Mouse (Mus musculus): Measurements from ENCODE around the gene 9030025P20Rik. TPM values are rescaled to one million over a fixed set of nuclear protein-coding genes. Genes with fewer than 3 reads are reported as not detected.
"Not testable (repeated sequence)": the region's sequence is repeated elsewhere in the genome, so short reads cannot be mapped to it uniquely, and the experiment has no call there.

Gene 9030025P20Rik
- 7.4 and 11.8 TPM in 2 replicates for total RNA-seq (2017)

DNA sequence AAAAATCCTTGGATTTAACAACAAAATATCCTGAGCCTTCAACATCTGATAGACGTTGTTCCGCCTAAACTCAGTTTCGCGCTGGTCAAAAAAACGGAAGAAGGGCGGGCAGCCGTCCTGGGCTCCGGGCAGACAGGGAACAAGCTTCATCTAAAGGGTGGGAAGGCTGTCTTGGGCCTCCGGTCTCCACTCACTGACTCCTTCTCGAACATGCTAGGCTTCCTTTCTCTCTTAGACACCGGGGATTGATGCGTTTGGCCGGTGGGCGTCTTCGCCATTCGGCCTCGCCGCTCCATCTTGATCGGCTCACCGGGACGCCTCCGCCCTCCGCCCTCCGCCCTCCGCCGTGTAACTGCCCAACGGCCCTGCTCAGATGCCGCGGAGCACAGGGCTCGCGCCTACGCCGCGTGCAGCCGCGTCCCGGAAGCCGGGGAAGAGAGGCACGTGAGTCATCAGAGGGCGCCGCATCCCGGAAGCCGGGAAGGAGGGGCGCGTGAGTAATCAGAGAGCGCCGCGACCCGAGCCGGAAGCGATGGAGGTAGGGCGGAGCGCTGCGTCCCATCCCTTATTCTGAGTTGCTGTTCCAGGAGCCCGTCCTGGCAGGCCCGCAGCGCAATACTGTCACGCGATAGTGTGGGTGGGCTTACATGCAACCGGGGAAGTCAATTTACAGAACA lies at the start of gene 9030025P20Rik, which contains the start of gene Gm3417:
9030025P20Rik (plus strand) TSS at position 107 of the 677 bp plus-strand sequence.
Gm3417 (minus strand) TSS at position 429 of the 677 bp plus-strand sequence.
- peak; percentile 86 to 94 for ATAC-seq (replicated peaks in 1 of 2; ENCODE audit: insufficient read depth in 1 of 2, low FRiP score in 2 of 2, low TSS enrichment in 1 of 2, low read depth in 1 of 2, poor library complexity in 2 of 2, severe bottlenecking in 2 of 2)

DNA sequence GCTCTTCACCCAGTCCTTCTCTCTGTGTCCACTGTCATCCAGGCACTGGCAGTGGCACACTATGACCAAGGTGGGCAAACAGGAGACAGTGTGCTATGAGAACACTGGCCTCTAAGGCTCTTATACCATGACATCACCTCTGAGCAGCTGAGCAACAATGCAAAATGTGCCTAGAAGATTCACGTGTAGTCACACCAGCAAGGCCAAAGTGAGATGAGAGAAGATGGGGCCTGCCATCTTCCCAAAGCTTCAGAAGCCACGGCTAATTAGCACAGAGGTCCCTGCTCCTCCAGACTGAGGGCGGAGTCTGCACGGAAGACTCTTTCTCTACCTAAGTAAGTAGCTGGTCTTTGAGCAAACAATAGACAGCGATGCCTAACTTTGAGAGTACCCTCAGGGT lies 49.6 kb upstream of the 9030025P20Rik start:
- no peak for ATAC-seq (replicated peaks in 1 of 2; ENCODE audit: insufficient read depth in 1 of 2, low FRiP score in 2 of 2, low TSS enrichment in 1 of 2, low read depth in 1 of 2, poor library complexity in 2 of 2, severe bottlenecking in 2 of 2)

GRCm38 (mm10) chr17:14930697-14931096 lies 47.6 kb upstream of the 9030025P20Rik start:
- ATAC-seq (replicated peaks in 1 of 2; ENCODE audit: insufficient read depth in 1 of 2, low FRiP score in 2 of 2, low TSS enrichment in 1 of 2, low read depth in 1 of 2, poor library complexity in 2 of 2, severe bottlenecking in 2 of 2), result peak; percentile 94 to 97

GRCm38 (mm10) chr17:14931469-14931868 lies 46.8 kb upstream of the 9030025P20Rik start:
- ATAC-seq (replicated peaks in 1 of 2; ENCODE audit: insufficient read depth in 1 of 2, low FRiP score in 2 of 2, low TSS enrichment in 1 of 2, low read depth in 1 of 2, poor library complexity in 2 of 2, severe bottlenecking in 2 of 2), result no peak

- not testable (repeated sequence) for ATAC-seq (replicated peaks in 1 of 2; ENCODE audit: insufficient read depth in 1 of 2, low FRiP score in 2 of 2, low TSS enrichment in 1 of 2, low read depth in 1 of 2, poor library complexity in 2 of 2, severe bottlenecking in 2 of 2)
Measured at GRCm38 (mm10) chr17:14935280-14935679, 43.0 kb upstream of the 9030025P20Rik start.

GRCm38 (mm10) chr17:14935841-14936605 lies 42.2 kb upstream of the 9030025P20Rik start:
- no peak for ATAC-seq (replicated peaks in 1 of 2; ENCODE audit: insufficient read depth in 1 of 2, low FRiP score in 2 of 2, low TSS enrichment in 1 of 2, low read depth in 1 of 2, poor library complexity in 2 of 2, severe bottlenecking in 2 of 2)

DNA sequence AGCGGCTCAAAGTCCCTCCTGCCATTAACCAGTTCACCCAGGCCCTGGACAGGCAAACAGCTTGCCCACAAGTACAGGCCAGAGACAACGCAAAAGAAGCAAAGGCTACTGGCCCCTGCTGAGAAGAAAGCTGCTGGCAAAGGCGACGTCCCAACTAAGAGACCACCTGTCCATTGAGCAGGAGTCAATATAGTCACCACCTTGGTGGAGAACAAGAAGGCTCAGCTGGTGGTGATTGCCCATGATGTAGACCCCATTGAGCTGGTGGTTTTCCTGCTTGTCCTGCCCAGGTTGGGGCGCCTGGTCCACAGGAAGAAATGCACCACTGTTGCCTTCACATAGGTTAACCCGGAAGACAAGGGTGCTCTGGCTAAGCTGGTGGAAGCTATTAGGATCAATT lies 36.1 kb upstream of the 9030025P20Rik start:
- not testable (repeated sequence) for ATAC-seq (replicated peaks in 1 of 2; ENCODE audit: insufficient read depth in 1 of 2, low FRiP score in 2 of 2, low TSS enrichment in 1 of 2, low read depth in 1 of 2, poor library complexity in 2 of 2, severe bottlenecking in 2 of 2)

DNA sequence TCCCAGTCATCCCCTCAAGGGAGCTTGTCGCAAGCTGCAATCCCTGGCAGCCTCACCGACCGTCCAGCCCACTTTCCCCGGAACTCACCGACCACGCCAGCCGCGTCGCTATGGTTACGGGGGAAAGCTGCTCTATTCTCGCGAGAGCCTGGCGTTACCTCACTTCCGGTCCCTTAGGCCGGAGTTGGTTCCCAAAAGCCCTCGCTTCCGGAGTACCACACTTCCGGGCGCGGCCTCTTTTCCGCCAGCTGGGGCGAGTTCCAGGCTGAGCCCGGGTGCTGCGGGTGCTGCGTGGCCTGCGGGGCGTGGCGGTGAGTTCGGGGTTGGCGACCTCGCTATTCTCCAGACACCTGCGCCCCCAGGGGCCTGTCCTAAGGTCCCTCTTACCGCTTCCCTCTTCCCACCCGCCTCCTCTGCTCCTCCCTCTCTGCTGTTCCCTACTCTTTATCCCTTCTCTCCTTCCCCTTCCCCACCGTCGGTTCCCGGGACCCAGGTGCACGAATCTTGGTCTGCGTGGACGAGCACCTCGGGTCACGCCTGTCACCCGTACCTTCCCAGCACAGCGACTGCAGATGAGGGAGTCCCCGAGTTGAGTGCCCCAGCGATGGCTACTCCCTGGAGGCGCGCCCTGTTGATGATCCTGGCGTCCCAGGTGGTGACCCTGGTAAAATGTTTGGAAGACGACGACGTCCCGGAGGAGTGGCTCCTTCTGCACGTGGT lies 35.1 kb upstream of the 9030025P20Rik start, which contains the start of the genes Wdr27 and 1600012H06Rik:
Wdr27 (minus strand) TSS at position 150 of the 720 bp plus-strand sequence.
1600012H06Rik (plus strand) TSS at position 176 of the 720 bp plus-strand sequence.
- peak; percentile 97 for ATAC-seq (replicated peaks in 1 of 2; ENCODE audit: insufficient read depth in 1 of 2, low FRiP score in 2 of 2, low TSS enrichment in 1 of 2, low read depth in 1 of 2, poor library complexity in 2 of 2, severe bottlenecking in 2 of 2)

- no peak for ATAC-seq (replicated peaks in 1 of 2; ENCODE audit: insufficient read depth in 1 of 2, low FRiP score in 2 of 2, low TSS enrichment in 1 of 2, low read depth in 1 of 2, poor library complexity in 2 of 2, severe bottlenecking in 2 of 2)
Measured at GRCm38 (mm10) chr17:14943729-14944059, 34.6 kb upstream of the 9030025P20Rik start.

- no peak for ATAC-seq (replicated peaks in 1 of 2; ENCODE audit: insufficient read depth in 1 of 2, low FRiP score in 2 of 2, low TSS enrichment in 1 of 2, low read depth in 1 of 2, poor library complexity in 2 of 2, severe bottlenecking in 2 of 2)
Measured at GRCm38 (mm10) chr17:14944551-14944950, 33.7 kb upstream of the 9030025P20Rik start.

- no peak for ATAC-seq (replicated peaks in 1 of 2; ENCODE audit: insufficient read depth in 1 of 2, low FRiP score in 2 of 2, low TSS enrichment in 1 of 2, low read depth in 1 of 2, poor library complexity in 2 of 2, severe bottlenecking in 2 of 2)
Measured at GRCm38 (mm10) chr17:14949161-14949827, 29.0 kb upstream of the 9030025P20Rik start.

- no peak for ATAC-seq (replicated peaks in 1 of 2; ENCODE audit: insufficient read depth in 1 of 2, low FRiP score in 2 of 2, low TSS enrichment in 1 of 2, low read depth in 1 of 2, poor library complexity in 2 of 2, severe bottlenecking in 2 of 2)
Measured at GRCm38 (mm10) chr17:14953452-14953851, 24.8 kb upstream of the 9030025P20Rik start.

DNA sequence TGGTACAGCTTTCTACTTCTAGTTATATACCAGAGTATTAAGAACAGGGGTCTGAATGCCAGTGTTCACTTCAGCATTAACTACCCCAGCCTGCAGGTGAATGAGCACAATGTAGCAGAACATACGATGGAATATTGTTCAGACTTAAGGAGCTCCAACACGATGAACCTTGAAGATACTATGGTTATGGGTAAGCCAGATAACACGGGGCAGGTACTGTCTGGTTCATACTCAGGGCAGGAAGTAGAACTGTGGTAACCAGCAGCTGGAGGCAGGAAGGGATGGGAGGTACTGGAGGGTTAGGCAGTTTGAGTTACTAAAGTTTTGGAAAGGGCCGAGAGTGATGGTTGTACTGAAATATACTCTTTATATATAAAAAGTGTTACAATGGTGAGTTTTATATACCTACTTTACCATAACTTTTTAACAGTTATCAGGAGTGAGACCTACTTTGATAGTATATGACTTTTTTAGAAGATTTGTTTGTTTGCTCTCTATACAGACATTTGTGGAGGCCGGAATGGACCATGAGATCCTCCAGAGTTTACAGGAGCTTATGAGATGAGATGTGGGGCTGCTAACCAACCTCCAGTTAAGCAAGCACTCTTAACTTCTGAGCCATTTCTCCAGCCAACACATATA lies 19.5 kb upstream of the 9030025P20Rik start:
- no peak for ATAC-seq (replicated peaks in 1 of 2; ENCODE audit: insufficient read depth in 1 of 2, low FRiP score in 2 of 2, low TSS enrichment in 1 of 2, low read depth in 1 of 2, poor library complexity in 2 of 2, severe bottlenecking in 2 of 2)

DNA sequence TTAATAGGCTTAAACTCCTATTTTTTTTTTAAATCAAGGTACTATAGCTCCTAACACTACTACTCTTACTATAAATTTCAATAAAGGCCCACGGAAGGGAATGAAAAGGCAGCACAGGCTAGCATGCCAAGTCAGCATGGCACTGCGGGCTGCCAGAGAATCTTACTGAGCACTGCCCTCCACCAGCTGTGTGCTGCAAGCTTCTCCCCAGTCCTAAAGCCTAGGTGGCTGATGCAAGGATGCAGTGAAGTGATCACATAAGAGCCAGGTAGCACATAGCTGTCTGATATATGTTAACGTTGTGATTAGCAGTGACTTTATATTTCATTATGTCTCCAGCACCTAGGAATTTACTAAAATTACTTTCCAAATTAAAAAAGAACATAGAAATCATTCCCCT lies 18.3 kb upstream of the 9030025P20Rik start:
- ATAC-seq (replicated peaks in 1 of 2; ENCODE audit: insufficient read depth in 1 of 2, low FRiP score in 2 of 2, low TSS enrichment in 1 of 2, low read depth in 1 of 2, poor library complexity in 2 of 2, severe bottlenecking in 2 of 2), result peak in 1 of 2 experiments; percentile 18; a peak in 1 of 4 replicates

GRCm38 (mm10) chr17:14960520-14960919 lies 17.7 kb upstream of the 9030025P20Rik start:
- 0 out of 4 replicates have a peak, but pooled peaks of 1 of the 2 experiments have one; percentile 10 for ATAC-seq (replicated peaks in 1 of 2; ENCODE audit: insufficient read depth in 1 of 2, low FRiP score in 2 of 2, low TSS enrichment in 1 of 2, low read depth in 1 of 2, poor library complexity in 2 of 2, severe bottlenecking in 2 of 2)

DNA sequence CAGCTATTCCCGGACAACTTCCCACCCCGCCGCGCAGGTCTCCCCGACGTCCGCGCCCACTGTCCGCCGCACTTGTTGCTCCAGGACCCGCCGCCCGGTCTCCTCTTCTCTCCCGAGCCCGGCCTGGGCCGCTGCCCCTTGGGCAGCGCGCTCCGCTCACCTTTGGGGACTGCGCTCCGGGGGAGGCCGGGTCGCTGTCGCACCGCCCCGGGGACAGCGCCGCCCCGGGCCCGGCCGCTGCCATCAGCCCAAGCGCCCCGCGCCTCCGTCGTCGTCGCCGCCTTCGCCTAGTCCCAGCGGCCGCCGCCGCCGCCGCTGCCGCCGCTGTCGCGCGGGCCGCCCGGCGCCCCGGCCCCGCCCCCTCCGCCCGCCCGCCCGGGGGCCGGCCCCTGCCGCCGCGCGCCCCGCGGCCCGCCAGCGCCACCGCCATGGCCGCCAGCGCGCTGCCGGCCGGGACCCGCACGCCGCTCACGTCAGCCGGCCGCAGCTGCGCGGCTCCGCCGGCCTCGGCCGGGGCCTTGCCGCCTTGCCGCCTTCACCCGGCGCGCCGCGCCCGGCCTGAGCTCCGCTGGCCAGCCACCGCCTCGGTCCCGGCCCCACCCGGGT lies 17.2 kb upstream of the 9030025P20Rik start, which contains the start of gene Phf10:
Phf10 (minus strand) TSS at position 323 of the 606 bp plus-strand sequence.
- not testable (repeated sequence) for ATAC-seq (replicated peaks in 1 of 2; ENCODE audit: insufficient read depth in 1 of 2, low FRiP score in 2 of 2, low TSS enrichment in 1 of 2, low read depth in 1 of 2, poor library complexity in 2 of 2, severe bottlenecking in 2 of 2)
